Mouse (Mus musculus): ENCODE results near the gene Bcat1. TPM values are rescaled to one million over a fixed set of nuclear protein-coding genes. Genes with fewer than 3 reads are reported as not detected.

Gene Bcat1
- 1.3 and 2.3 TPM in 2 replicates for polyA plus RNA-seq (2012; rRNA removed)

DNA sequence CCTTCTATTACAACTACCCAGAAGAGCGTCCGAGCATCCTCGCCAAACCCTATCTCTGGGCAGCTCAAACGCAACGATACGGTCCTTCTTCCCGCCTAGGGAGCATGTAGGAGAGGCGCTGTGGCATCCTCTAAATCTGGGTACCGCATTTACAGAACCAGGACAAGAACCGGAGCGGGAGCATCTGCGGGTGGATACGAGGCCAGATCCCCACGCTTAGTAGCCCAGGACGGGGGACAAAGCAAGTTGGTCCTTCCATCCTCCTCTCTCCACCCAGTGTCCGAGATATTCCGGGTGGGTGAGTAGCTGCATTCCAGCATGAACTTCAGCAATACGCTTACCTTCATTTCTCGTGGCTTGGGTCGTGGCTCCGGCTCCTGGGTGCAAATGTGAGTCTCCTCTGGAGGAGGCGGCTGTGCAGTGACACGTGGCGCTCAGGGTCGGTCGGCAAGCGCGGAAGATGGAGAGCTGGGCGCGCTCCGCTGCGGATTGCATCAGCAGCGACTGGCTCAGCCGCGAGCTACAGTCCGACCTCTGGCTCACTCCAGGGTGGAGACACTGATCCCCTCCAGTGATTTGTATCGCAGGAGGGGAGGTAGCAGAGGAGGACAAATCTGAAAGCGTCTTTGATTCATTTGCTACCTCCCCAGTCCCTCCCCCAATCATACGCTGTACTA, at the start of gene Bcat1:
Bcat1 (minus strand) TSS at position 637 of the 677 bp plus-strand sequence.
- DNase-seq (ENCODE audit: low spot score) = no peak

DNA sequence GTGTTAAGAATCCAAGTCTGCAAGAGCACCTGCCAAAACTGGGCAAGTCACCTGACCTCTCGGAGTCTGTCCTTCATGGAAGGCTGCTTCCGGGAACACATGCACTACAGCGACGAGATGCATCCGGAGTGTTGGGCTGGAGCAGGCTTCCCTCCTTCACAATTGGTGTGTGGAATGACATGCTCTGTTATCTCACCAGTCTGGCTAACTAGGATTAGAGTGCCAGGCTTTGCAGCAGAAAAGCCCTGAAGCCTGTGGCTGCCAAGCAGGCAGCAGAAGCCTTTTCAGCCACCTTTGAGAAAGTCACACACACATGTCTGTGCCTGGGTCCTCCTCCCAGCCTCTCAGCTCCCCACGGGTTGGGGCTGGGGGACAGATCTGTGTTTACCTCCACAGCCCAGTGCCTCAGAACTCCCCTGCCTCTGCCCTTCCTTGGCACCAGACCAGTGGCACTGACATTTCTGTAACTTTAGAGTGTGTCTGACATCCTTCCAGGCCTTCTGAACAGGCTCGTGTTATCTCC, 49.7 kb upstream of the Bcat1 start:
- no peak for DNase-seq (ENCODE audit: low spot score)

DNA sequence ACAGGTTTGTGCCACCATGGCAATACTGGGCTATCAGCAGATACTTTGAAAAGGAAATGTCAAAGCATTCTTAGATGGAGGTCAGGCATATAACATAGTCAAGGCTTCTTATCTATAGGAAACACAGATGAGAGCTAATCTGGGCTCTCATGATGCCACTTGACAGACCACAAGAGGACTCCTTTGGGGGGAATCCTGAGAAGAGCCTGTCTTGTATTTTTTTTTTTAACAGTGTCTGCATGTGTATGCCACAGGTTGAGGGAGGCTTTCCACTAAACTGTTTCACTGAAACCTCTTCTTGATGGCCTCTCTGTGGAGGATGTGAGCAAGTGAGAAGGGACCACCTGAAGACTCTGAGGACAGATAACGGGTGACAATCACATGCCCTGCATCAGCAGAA, 48.6 kb upstream of the Bcat1 start:
- no peak for DNase-seq (ENCODE audit: low spot score)

DNA sequence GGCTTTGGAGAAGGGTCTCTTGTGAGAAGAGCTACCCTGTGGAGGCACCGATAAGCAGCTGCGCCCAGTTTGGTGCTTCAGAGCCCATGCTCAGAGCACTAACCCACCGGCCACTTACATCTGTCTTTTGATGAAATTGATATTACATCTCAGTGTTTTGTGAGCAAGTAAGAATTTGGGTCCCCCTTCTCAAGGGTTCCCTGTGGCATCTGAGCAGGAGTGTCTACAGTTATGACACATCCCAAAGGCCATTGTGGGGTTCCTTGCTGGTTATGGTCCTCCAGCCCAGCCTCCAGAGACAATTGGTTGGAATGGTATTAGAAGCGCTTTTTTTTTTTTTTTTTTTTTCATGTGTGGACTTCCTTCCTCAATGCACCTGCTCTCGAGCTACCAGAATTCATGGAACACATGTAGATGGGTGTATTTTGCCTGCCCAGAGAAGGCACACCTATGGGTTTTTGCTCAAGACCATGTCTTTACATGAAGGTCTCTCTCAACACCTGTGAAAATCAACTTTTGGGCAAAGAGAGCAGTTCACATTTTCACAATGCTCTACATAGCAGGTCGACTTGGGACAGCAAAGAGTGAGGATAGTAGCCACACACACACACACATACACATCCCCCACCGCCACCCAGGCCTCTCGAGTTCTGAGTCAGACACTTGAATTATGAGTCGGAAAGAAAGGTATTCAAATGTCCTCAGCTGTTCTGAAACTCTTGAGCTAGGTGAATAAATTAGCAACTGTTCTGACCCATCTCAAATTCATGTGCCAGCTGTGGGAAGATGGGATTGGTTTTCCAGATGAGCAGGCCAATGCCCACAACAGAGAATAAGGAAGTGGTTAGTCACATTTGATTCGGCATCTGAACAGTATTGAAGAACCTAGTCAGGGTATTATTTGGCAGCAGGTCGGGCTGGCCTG, 47.4 kb upstream of the Bcat1 start:
- DNase-seq (ENCODE audit: low spot score) = no peak

DNA sequence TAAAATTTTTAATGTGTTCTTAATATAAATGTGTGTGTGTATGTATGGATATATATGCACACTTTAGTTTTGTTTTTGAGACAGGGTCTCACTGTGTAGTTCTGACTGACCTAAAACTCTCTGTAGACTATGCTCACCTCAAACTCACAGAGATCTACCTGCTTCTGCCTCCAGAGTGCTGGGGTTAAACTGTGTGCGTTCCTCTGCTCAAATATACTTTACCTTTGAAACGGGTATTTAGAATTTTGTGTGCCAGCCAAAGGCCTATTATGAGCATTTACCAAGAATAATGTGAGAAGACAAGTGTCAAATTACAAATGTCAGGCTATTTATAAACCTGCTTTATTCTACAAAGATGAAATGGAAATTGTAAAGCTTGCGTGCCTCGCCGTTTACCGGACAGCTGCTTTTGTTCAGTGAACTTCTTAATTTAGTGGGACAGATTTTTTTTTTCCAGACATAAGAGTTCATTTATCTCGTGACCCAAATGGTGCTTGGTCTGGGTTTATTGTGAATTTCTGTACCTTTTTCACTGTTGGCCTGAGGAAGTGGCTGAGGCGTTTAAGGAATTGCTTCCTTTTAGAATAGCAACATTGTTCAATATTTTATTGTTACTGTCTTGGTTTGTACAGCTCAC, 46.6 kb upstream of the Bcat1 start:
- DNase-seq (ENCODE audit: low spot score) = no peak

DNA sequence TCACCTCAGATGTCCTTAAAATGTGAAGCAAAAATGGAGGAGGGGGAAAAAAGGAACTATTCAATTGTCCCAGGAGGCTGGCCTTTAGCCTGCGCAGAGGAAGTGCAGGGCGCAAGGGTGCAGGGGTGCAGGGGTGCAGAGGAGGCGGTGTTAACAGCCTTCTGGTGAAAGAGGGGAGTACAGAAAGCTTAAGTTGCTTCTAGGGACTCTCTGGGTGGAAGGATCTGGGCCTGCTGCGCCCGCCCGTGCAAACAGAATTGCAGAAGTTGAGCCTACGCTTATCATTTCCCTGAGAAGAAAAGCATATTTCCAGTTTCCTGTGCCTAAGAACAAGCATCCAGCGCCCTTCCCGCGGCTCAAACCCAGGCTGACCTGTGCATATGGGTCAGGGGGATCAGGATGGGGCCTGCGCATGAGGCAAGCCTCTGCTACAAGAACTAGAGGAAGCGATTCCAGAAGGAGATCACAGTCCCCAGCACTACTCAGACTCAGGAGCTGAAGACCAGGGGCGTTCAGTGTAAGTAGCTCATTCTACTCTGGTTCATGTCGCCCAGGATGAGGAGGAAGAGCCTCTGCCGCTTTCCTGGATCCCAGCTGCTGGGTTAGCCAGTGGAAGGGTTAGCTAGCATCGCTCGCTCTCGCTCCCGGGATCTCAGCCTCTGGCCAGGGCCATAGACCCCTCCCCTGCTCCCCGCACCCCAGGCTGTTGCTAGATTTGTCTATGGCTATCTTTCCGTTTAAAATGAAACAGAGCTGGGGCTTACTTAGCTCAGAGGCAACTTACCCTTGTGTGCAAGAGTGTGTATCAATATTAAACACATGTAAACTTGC, 45.8 kb upstream of the Bcat1 start:
- DNase-seq (ENCODE audit: low spot score) = no peak

DNA sequence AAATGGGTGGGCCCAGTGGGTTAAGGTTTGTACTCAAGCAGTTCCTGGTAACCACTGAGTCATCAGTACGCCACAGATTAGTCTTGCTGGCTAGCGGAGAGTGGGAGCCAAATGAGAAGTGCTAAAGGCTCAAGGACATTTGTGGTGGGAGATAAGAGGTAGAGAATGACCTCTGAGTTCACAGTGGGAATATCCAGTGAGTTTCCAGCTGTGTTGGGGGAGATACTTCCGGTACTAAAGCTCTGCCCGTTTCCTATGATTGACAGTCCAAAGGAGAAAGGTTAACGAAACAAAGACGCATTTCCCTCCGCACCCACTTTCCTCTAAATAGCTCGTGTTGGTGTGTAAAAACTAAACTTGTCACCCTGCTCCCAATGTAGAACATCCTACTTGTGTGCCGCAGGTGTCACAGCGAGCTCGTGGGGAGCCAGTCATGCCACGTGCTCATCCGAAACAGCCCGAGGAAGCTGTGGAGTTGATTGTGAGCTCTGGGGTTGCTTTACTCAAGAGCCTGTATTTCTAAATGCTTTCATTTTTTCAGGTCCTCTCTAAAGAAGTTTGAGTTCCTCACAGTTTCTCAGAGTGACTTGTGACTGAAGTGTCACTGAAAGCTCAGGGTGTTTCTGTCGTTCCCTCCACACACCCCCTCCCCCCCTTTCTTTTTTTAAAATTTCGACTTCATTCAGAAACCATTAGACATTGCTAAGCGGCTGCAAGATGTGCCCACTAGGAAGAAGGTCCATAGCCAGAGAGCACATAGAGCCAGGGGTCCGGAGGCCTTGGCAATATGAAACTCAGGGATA, 45.0 kb upstream of the Bcat1 start:
- DNase-seq (ENCODE audit: low spot score) = no peak

DNA sequence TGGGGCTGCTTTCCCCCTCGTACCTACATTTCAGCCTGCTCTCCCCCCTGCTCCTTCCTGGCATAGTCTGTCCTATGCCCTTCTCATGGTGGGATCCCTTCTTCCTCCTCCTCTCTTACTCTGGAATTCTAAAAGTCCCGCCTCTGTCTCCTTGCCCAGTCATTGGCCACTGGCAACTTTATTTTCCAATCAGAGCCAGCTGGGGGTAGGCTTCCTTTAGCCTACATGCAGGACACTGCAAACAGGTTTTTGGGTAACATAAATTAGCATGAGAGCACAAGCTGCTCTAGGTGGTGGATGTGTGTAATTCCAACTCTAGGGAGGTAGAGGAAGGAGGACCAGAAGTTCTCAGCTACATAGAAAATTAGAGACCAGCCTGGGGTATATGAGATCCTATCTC, 44.1 kb upstream of the Bcat1 start:
- no peak for DNase-seq (ENCODE audit: low spot score)

DNA sequence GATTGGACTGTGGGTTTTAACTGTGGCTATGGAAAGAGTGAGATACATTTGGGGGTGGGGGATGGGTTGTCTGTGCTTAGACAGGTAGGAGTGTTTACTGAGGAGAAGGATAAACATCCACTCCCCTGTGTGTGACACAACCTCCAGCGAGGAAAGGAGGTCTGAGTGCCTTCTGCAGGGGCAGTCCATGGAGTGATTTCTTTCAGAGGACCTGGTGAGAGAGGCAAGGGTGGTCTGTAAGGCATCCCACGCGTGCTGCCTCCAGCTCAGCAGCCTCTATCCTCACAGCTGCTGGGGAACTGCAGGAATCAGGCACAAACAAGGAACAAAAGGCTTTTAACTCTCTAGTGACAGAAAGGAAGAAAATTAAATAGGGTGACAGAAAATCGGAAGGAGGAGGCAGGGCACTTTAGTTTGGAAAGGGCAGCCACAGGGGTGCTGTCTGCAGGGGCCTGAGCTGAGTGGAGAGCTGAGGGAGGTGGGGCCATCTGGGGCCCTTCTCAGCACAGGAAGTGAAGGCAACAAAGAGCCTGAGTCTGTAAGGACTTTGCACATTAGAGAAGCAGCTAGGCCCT, 40.2 kb upstream of the Bcat1 start:
- no peak for DNase-seq (ENCODE audit: low spot score)

DNA sequence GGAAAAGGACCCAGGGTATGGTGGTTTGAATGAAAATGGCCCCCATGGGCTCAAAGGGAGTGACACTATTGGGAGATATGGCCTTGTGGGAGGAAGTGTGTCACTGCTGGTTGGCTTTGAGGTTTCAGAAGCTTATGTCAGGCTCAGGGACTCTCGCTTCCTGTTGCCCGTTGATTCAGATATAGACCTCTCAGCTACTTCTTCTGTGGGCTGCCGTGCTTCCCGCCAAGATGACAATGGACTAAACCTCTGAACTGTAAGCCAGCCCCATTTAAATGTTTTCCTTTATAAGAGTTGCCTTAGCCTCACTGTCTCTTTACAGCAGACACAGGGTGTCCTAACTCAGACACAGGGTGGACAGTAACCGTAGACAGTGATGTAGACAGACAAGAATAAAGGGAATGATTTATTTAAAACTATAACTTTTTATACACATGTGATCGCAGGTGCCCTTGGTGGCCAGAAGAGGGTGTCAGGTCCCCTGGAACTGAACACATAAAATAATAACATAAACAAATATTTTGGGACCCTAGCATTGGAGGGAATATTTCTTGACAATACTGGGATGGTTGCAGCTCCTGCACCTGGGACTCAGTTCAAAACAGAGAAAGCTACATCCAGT, 39.6 kb upstream of the Bcat1 start, which contains the start of gene Lrmp:
Lrmp (plus strand) TSS at position 178 of the 622 bp plus-strand sequence.
- DNase-seq (ENCODE audit: low spot score) = no peak

DNA sequence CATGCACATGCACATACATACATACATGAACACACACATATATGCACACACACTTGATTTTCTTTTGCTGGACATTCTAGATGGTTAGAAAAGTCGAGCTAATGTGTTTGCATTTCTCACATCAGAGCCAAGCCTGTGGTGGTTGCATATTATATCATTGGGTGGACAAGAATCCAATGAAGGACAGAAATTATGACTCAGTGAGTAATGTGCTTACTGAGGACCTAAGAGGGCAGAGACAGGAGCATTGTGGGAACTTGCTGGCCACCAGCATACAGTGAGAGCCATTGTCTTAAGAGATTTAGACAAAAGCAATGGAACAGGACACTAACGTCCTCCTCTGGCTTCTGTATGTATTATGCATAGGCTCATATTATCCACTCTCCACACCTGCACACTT, 38.6 kb upstream of the Bcat1 start:
- DNase-seq (ENCODE audit: low spot score) = no peak

DNA sequence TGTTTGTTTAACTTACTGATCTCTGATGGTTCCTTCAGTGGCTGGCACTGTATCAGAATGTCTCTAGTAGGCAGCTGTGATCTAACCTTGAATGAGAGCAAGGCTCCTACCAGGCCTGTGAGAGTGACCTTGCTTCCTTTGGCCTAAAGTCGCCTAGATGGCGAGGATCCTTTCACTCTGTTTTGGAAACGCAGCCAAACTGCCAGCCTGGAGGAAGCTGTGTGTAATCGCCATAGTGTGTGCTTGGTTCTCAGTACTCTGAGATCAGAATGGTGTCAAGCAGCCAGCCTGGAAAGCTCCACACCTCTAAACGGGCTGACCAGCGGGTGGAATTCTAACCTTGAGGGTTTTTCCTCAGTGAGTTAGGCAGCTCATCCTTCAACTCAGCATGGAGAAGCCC, 36.9 kb upstream of the Bcat1 start:
- DNase-seq (ENCODE audit: low spot score) = no peak

DNA sequence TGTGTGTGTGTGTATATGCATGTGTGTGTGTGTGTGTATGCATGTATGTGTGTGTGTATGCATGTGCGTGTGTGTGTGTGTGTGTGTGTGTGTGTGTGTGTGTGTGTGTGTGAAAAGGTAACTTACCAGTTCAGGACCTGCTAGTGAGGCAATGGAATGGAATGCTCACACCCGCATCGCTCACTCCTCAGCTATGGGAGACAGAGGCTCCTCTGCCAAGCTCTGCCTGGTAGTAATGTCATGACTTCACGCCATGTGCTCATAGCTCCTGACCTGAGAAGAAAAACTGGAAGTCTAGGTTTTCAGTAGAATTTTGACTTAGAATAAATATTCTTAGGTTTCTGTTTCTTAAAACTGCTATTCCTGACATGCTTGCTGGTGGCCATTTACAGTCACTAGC, 34.8 kb upstream of the Bcat1 start:
- no peak for DNase-seq (ENCODE audit: low spot score)

DNA sequence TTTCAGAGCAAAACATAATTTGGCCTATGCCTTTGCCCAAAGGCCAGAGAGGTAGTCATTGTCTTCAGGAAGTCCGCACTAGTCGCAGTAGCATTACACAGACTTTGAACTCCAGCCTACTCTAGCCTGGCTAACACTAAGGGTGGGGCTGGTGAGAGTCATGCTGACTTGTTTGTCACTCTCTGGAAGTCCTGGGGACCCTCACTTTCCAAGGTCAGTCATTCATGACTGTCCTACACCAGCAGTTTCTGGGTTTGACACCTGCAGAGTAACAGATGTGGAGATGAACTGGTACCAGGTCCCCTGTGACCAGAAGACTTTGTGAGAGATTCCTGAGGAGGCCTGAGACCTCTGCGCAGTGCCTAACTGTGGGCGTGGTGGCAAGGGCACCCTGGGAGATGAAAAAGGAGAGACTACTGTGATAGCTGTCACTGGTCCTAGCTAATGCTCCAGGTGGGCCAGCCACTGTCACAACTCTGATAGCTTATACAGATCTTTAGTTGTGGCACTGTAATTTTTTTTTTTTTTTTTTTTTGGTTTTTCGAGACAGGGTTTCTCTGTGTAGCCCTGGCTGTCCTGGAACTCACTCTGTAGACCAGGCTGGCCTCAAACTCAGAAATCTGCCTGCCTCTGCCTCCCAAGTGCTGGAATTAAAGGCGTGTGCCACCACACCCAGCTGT, 30.3 kb upstream of the Bcat1 start:
- no peak for DNase-seq (ENCODE audit: low spot score)

DNA sequence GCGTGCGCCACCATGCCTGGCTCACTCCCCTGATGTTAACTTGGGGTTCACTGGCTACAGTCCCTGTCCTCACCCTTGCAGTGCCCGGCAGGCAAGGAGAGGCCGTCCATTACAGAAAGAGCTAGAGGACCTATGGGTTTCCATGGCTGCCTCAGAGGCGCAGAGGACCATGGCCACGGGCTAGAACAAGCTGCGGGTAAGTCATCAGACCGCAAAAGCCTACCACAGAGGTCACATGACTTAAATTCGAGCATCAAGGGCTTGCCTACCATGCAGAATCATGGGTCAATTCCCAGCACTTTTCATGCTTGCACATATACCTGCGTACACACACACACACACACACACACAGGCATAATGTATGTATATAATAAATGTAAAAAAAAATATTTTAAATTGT, 29.5 kb upstream of the Bcat1 start:
- no peak for DNase-seq (ENCODE audit: low spot score)

DNA sequence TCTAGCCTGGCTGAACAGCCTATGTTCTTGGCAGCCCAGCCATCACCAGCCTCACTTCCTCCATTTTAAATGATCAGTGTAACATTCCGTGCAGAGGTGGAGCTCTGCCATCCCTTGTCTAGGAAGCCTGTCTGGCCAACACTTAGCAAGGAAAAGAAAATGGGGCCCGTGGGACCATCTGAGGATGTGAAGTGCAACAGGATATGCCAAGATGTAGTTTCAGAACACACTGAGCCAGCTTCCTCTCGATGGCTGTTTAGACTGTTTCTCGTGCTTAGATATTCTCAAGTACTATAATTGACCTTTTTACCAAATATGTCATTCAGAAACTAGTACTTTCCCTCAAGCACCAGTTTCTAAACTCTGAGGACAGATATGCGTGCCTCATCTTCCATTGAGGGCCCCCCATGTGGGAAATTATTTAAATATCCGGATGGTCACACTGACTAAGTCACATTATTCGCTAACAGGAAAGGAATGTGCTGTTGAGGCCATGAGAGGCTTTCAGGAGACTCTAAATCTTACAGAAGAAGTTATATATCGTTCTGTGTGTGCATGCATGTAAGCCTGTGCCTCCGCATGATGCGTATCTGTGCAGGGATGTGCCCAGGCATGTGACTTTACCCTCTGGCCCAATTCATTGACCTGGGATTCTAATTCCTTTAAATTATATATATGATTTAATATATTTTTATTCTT, 28.4 kb upstream of the Bcat1 start:
- DNase-seq (ENCODE audit: low spot score) = no peak

DNA sequence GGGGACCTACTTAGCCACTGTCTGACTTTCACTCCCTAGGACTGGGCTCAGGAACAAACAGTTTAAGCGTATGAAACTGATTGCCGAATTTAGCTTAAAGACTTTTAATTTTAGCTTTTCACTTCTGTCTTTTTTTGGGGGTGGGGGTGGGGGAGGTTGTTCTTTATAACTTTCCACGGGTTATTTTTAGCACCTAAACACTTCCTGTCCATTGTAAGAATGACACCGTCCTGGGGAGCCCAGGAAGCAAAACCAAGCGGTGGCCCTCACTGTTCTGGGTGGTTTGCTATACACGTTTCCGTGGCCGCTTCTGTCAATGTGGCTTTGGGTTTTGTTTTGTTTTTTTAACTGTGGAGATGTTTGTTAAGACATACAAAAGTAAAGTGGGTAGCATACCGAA, 24.9 kb upstream of the Bcat1 start:
- DNase-seq (ENCODE audit: low spot score) = no peak

DNA sequence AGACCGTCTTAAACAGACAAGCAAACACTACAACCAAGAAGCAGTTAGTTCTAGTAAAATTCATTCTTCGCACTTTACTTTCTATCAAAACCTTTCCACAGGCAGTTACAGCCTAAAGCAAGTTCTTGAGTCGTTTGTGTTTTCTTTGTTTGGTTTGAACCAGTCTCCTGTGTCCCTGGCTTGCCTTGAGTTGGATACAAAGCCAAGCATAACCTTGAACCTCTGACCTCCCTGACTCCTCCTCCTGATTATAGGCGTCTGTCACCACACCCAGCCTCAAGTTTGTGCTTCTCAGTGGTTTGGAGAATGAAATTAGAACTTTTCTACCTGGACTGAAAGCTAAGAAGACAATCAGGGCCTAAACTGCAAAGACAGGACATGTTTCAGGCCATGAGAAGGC, 18.4 kb upstream of the Bcat1 start:
- no peak for DNase-seq (ENCODE audit: low spot score)

Measured in urinary bladder, adult 2 months (tissue).